Mouse (Mus musculus): ENCODE data around the gene Slc27a1.

The Slc27a1 gene

DNA sequence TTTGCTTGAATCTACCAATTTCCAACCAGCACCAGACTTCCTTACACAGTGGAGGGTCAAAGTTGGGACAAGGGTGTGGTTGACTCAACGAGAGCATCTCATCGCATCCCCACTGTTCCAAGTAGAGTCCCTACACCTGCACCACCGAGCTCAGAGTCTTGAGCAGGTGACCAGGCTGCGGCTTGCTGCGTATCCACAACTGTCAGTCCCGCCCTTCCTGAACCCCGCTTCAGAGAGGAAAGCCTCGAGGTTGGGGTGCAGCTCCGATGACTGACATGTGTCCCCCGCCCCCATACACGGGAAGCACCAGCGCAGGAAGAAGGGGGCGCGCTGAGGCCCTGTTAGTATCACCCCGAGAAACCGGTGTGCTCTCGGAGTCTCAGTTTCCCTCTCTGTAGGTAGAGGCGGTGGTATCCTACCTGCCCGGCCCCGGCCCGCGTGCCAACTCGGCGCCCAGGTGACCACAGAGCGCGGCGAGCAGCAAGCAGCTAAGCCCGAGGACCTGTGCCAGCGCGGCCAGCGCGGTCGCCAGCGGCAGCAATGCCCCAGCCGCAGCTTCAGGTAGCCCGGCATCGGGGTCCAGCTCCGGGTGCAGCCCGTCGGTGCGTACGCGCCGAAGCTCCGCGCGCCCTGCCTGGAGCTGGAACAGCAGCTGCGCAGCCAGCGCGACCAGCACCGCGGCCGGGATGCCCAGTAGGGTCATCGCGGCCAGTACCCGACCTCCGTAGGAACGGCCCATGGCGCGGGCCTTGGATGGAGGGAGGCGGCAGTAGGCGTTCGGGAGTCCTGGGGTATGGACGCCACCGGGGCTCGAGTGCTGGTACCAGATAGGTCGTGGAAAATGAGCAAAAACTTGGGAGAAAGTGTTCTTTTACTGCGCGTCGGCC is 10.4 kb upstream of the Slc27a1 start, which contains the start of gene Tmem221:
Gene Tmem221 (minus strand): TSS at position 801 of the 887 bp plus-strand sequence.
- DNase-seq = no peak

- DNase-seq = peak; percentile 88 to 90
Observed at GRCm38 (mm10) chr8:71558958-71559690, 9.6 kb upstream of the Slc27a1 start.

DNA sequence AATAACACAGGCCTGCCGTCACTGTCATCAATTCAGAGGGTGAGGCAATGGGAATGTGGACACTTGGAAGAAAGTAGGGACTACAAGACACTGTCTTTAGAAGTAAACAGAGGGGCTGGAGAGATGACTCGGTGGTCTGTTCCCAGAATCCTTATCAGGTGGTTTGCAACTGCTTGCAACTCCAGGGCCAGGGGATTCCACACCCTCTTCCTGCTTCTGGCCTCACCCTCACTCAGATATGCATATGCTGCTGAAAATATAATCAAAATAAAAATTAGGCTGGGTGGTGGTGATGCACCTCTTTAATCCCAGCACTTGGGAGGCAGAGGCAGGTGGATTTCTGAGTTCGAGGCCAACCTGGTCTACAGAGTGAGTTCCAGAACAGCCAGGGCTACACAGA is 8.6 kb upstream of the Slc27a1 start:
- DNase-seq = no peak

DNA sequence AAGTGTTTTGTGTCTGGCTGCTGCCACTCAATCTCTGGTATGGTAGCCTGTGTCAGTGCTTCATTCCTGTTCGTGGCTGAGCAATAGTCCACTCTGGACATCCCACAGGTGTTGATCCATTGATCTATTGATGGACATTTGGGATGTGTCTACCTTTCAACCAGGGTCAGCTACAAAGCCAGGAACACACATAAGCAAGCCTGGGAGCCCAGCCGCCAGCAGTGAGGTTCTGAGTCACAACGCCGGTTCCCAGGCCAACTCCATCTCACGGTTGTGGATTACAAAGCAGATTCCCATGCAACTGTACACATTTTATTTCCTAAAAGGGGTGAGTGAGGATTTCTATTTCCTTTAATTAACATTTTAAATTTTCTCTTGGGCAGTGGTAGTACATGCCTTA is 7.9 kb upstream of the Slc27a1 start:
- DNase-seq = no peak

DNA sequence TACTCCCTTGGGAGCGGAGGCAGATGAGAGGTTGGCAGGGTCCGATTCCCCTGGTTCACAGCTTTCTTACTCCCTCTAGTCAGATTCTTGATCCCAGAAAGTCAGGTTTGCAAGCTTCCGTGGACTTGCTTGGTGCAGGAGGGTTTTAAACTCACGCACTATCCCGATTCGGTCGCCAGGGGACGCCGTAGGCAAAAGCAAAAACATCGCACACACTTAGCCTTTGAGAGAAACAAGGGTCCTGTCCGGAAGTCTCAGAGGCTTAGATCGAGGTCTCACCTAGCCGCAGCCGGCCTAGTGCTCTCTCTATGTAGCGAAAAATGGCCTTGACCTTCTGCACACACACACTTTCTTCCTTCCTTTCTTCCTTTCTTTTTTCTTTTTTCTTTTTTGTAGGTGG is 7.3 kb upstream of the Slc27a1 start:
- DNase-seq = peak; percentile 57 to 82

GRCm38 (mm10) chr8:71562751-71563150 is 5.9 kb upstream of the Slc27a1 start:
- DNase-seq = peak; percentile 80 to 94

DNA sequence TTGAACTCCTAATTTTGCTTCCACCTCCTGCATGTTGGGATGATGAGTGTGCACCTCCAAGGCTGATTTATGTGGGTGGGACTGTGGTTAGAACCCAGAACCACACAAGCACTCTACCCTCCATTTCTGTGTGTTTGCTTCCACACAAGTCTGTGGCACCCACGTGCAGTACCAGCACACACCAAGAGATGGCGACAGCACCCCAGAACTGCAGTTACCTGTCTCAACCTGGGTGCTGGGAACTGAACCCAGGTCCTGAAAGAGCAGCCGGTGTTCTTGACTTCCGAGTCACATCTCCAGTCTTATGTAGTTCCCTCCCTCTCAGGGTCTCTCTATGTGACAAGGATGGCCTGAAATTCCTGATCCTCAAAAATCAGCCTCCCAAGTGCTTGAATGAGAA is 4.7 kb upstream of the Slc27a1 start:
- no peak for DNase-seq

DNA sequence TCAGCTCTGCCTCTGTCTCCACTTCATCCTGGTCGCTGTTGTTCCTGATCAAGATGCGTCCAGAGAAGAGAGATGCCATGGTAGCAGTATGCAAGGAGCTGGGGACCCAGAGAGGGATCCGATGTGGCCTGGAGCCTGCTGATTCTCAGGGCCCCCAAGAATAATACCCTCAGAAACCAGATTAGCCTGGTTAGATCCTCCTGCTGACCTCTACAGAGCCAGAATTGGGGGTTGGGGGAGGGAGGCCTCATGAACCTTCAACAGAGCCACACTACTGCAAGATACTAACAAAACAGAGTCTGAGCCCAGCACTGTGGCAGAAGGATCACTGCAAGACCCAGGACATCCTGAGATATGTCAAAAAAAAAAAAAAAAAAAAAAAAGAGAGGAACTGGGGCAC is 2.2 kb upstream of the Slc27a1 start, which contains the start of gene Nxnl1:
Gene Nxnl1 (minus strand): TSS at position 101 of the 400 bp plus-strand sequence.
- no peak for DNase-seq

DNA sequence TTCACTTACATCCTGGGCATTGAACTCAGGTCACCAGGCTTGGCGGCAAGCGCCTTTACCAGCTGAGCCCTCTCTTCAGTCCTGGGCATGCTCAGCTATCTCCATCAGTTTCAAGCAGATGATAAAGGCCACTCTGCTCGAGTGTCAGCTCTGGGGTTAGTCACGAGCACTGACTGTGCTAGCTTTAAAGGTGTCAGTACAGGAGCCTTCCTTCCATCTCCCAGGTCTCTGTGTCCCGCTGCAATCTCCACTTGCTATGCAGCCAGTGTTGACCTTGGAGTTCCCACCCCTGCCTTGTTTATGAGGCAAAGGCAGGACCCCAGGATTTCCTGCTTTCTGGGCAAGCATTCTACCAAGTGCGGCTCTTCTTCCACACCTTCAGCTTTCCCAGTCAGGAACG is 1.1 kb upstream of the Slc27a1 start:
- no peak for DNase-seq

DNA sequence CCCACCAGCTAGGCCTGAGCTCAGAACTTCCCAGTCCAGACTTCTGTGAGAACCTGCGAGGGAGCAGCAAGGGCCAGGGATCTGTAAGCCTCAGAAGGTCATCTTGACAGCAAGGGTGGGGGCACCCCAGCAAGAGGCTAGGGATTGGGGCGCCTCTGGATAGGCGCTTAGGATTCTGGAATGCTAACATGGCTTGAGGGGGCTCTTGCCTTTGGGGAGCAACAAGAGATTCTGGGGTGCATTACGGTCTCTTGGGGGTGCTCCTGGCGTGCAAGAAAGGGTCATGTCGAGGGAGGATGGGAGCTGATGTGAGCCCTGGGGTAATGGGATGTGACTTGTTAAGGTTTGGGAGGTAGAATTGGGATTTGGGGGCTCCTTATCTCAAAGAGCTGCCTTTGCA is 259 bp downstream of the Slc27a1 start:
- no peak for DNase-seq

- DNase-seq = peak; percentile 95 to 98
Observed at GRCm38 (mm10) chr8:71569366-71570290, 946 bp downstream of the Slc27a1 start.

GRCm38 (mm10) chr8:71570291-71570954 is 1.7 kb downstream of the Slc27a1 start:
- peak; percentile 99 for DNase-seq

- peak in 1 of 2 experiments; percentile 37 for DNase-seq
Observed at GRCm38 (mm10) chr8:71572077-71572476, 3.4 kb downstream of the Slc27a1 start.

DNA sequence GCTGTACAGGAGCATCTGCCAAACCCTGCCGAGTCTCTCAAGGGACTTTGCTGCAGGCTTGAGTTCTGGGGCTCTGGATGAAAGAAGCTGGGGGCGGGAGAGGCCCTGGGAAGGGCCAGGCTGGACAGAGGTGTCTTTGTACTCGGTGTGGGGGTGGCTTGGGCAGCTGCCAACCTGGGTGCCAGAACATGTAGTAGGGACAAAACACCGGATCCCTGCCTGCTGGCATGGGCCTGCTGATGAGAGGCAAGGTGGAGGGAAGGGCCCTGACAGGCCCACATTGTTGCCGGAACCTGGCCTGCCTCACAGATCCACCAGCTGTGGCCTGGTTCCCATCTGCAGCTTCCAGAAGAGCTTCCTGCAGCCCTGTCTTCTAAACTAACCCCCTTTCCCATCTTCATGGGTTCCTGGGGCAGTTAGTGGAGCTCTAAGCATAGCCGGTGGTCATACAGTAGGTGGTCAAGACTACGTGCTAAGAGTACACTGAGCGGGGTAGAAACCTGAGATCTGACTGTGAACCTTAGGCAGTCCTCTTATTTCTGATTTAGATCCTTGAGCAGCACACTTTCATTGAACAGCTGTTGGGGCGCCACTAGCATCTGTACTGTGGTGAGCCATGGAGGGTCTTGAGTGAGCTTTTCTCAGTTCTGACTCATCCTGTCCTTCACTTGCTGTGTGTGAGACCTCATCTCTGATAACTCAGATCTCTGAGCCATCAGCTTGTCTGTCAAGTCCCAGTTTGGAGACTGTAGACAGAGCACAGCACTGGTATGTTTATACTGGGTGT is 4.4 kb downstream of the Slc27a1 start:
- peak; percentile 85 to 89 for DNase-seq

DNA sequence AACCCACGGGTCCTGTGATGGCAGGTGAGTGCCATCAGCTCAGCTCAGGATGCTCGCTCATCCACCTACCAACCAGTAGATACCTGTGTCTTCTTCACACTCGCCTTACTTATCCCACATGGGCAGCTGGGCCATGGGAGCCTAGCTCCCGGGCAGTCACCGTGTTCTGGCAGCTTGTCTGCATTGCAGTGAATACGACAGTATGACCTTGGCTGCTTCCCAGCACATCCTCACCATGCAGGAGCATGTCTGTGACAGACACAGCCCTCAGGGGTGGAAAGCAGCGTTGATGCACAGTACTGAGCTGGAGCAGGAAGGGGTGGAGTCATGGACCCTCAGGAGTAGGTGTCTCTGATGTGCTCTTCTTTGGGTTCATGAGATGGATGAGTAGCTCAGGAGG is 5.7 kb downstream of the Slc27a1 start:
- DNase-seq = no peak

- DNase-seq = no peak
Observed at GRCm38 (mm10) chr8:71575020-71575419, 6.3 kb downstream of the Slc27a1 start.

DNA sequence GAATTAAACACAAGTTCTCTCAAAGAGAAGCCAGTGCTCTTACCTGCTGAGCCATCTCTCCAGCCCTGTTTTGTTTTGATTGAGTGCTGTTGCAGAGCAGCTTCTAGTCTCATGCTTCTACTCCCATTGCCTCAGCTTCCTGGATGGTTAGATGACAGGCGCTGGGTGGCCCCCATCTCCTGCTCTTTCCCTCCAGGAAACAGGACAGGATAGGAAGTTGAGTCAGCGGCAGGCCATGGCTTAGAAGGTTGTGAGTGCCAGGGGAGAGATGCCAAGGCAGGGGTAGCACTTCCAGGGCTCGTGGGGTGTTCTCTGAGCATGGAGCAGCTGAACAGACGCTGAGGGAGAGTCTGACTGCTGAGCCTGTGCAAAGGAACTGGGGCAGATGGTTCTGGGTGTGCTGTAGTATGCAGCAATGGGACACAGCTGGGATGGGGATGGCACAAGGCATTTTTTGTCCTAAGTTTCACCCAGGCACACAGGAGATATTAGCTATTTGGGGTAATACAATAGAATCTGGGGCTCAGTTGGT is 9.2 kb downstream of the Slc27a1 start:
- DNase-seq = no peak

- no peak for DNase-seq
Observed at GRCm38 (mm10) chr8:71579009-71579408, 10.3 kb downstream of the Slc27a1 start.

DNA sequence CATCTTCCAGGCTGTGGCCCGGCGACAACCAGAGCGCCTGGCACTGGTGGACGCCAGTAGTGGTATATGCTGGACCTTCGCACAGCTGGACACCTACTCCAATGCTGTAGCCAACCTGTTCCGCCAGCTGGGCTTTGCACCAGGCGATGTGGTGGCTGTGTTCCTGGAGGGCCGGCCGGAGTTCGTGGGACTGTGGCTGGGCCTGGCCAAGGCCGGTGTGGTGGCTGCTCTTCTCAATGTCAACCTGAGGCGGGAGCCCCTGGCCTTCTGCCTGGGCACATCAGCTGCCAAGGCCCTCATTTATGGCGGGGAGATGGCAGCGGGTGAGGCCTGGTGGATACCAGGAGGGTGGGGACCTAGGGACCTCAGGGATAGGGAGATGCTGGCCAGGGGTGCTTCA is 10.8 kb downstream of the Slc27a1 start:
- no peak for DNase-seq

GRCm38 (mm10) chr8:71580201-71580600 is 11.5 kb downstream of the Slc27a1 start:
- DNase-seq = no peak

DNA sequence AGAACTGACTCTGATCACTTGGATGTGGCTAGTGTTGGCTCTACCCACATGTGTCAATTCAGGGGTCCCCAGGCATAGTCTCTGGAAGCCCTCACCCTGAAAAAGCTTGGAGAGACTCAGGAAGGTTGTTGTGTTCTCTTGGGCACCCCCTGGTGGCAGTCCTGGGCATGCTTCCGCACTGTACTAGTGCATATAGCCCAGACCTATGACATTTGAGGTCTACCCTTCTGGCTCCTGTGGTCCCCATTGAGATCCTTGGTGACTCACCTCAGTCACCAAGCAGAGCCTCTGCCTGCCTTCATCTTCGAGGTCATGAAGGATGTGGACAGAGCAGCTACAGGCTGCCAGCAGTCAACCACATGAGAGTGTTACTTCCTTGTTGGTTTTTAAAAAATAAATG is 18.2 kb downstream of the Slc27a1 start:
- peak; percentile 61 to 84 for DNase-seq

All from kidney, postnatal 36 days (tissue).